Mouse (Mus musculus): ENCODE results near the gene Lrmp. TPM values are rescaled to one million over a fixed set of nuclear protein-coding genes. Genes with fewer than 3 reads are reported as not detected.

Gene Lrmp
- 3.9 and 6.6 TPM in 2 replicates for polyA plus RNA-seq (2015; fragmentation: Nextera tagmentation; extraction: Ambion mirVana)

DNA sequence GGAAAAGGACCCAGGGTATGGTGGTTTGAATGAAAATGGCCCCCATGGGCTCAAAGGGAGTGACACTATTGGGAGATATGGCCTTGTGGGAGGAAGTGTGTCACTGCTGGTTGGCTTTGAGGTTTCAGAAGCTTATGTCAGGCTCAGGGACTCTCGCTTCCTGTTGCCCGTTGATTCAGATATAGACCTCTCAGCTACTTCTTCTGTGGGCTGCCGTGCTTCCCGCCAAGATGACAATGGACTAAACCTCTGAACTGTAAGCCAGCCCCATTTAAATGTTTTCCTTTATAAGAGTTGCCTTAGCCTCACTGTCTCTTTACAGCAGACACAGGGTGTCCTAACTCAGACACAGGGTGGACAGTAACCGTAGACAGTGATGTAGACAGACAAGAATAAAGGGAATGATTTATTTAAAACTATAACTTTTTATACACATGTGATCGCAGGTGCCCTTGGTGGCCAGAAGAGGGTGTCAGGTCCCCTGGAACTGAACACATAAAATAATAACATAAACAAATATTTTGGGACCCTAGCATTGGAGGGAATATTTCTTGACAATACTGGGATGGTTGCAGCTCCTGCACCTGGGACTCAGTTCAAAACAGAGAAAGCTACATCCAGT is at the start of gene Lrmp:
Lrmp (plus strand) TSS at position 178 of the 622 bp plus-strand sequence.
- Histone ChIP-seq H3K4me1 (peaks cover 8% of the 10 kb centered on the region), H3K4me2 (no peak within 1 kb of the TSS), H3K9ac (no peak within 1 kb of the TSS), H3K4me3 (no peak within 1 kb of the TSS), H3K9me3 (no peaks in the 10 kb centered on the region), H3K36me3 (no peaks in the 10 kb centered on the region), H3K27ac (peak within 1 kb of the TSS; percentile 48; the same call in 1 of the 2 replicates), H3K27me3 (no peaks in the 10 kb centered on the region)
- WGBS = 69% methylated on average over 6 of the region's 6 CpGs
- ATAC-seq (ENCODE audit: borderline replicate concordance, extremely low read depth, low FRiP score, low TSS enrichment) = no peak

DNA sequence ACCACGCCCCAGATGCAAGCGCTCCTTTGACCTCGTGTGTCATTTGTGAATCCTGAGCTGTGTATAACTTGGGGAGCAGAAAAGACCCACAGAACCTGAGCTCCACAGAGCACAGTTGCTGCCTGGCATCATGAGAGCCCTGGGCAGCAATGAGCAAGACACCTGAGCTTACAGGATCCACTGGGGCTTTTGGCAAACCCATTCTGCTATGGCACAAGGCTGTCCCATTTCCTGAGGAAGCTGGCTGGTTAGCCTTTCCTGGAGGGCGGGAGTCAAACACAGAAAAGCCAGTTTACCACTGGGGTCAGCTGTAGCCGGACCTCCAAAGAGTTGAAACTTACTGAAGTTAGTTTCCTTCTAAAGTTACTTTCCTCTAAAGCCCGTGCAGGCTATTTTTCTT is 49.0 kb upstream of the Lrmp start:
- Histone ChIP-seq H3K4me2 (no peak overlapping the region), H3K9ac (no peak overlapping the region), H3K27ac (no peak overlapping the region), H3K4me1 (no peaks in the 10 kb centered on the region), H3K9me3 (no peaks in the 10 kb centered on the region), H3K36me3 (no peaks in the 10 kb centered on the region), H3K27me3 (no peaks in the 10 kb centered on the region), H3K4me3 (no peak overlapping the region)
- ATAC-seq (ENCODE audit: borderline replicate concordance, extremely low read depth, low FRiP score, low TSS enrichment) = no peak
- 73% methylated on average over 6 of the region's 6 CpGs for WGBS

- Histone ChIP-seq H3K4me2 (no peak overlapping the region), H3K36me3 (no peaks in the 10 kb centered on the region), H3K4me3 (no peak overlapping the region), H3K9me3 (no peaks in the 10 kb centered on the region), H3K9ac (no peak overlapping the region), H3K27me3 (no peaks in the 10 kb centered on the region), H3K27ac (no peak overlapping the region), H3K4me1 (no peaks in the 10 kb centered on the region)
- ATAC-seq (ENCODE audit: borderline replicate concordance, extremely low read depth, low FRiP score, low TSS enrichment) = no peak
- WGBS = 60% methylated on average over 8 of the region's 8 CpGs
These were observed 47.8 kb upstream of the Lrmp start for GRCm38 (mm10) chr6:145067679-145068078.

DNA sequence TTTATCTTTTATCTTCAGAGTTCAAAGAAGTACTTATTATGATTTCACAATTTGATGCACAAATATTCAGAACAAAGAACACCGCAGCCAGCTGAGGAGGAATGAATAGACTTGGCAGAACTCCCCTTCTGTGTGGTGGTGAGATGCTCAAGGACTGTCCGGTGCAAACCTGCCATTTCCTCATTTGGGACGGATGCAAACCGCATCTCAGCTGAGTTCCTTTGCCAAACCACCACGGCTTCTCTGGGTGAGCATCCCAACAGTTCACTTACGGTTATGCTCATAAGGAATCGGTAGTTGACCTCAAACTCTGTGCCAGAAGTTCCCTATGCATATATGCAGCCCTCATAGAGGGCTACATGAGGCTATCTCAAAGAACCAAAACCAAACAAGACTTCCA is 46.1 kb upstream of the Lrmp start:
- no peaks in the 10 kb centered on the region for H3K36me3 ChIP-seq
- ATAC-seq (ENCODE audit: borderline replicate concordance, extremely low read depth, low FRiP score, low TSS enrichment) = no peak
- no peaks in the 10 kb centered on the region for H3K9me3 ChIP-seq
- no peak overlapping the region for H3K4me2 ChIP-seq
- H3K4me1 ChIP-seq = no peaks in the 10 kb centered on the region
- no peak overlapping the region for H3K4me3 ChIP-seq
- H3K27me3 ChIP-seq = peaks cover 9% of the 10 kb centered on the region
- WGBS = 90% methylated on average over 7 of the region's 7 CpGs
- H3K9ac ChIP-seq = no peak overlapping the region
- H3K27ac ChIP-seq = no peak overlapping the region

DNA sequence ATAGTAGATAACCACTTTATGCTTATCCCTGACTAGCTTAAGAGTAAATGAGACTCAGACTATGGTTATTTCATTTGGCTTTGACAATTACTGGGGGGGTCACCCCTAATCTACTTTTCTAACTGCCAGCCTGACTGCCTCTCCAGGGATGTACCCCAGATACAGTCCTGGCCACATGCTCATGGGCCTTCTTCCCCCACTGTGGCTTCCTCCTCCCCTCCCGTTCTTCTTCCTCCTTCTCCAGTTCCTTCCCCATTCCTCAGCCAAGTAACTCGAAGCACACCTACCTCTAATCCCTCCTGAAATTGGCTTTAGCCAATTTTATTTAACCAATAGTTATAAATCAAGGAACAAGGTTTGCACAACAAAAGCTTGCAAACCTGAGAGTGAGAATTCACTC is 45.5 kb upstream of the Lrmp start:
- Histone ChIP-seq H3K4me3 (no peak overlapping the region), H3K36me3 (no peaks in the 10 kb centered on the region), H3K4me1 (peaks cover under 1% of the 10 kb centered on the region), H3K27me3 (peaks cover 11% of the 10 kb centered on the region), H3K9ac (no peak overlapping the region), H3K4me2 (no peak overlapping the region), H3K27ac (no peak overlapping the region), H3K9me3 (no peaks in the 10 kb centered on the region)
- no peak for ATAC-seq (ENCODE audit: borderline replicate concordance, extremely low read depth, low FRiP score, low TSS enrichment)
- 72% methylated on average over 2 of the region's 2 CpGs for WGBS

GRCm38 (mm10) chr6:145074461-145074860 is 41.0 kb upstream of the Lrmp start:
- Histone ChIP-seq H3K4me1 (peaks cover 14% of the 10 kb centered on the region), H3K9me3 (no peaks in the 10 kb centered on the region), H3K9ac (no peak overlapping the region), H3K27ac (no peak overlapping the region), H3K4me3 (no peak overlapping the region), H3K4me2 (no peak overlapping the region), H3K36me3 (no peaks in the 10 kb centered on the region), H3K27me3 (peaks cover 32% of the 10 kb centered on the region)
- no peak for ATAC-seq (ENCODE audit: borderline replicate concordance, extremely low read depth, low FRiP score, low TSS enrichment)

GRCm38 (mm10) chr6:145075088-145075547 is 40.3 kb upstream of the Lrmp start:
- H3K9ac ChIP-seq = peak overlapping the region; percentile 17; the same call in 1 of the 2 replicates
- H3K27me3 ChIP-seq = peaks cover 32% of the 10 kb centered on the region
- peak overlapping the region; percentile 91 for H3K4me2 ChIP-seq
- no peaks in the 10 kb centered on the region for H3K36me3 ChIP-seq
- no peak overlapping the region for H3K27ac ChIP-seq
- peak overlapping the region; percentile 40 for H3K4me3 ChIP-seq
- no peaks in the 10 kb centered on the region for H3K9me3 ChIP-seq
- peaks cover 14% of the 10 kb centered on the region for H3K4me1 ChIP-seq
- under 1% methylated on average over 20 of the region's 20 CpGs for WGBS
- ATAC-seq (ENCODE audit: borderline replicate concordance, extremely low read depth, low FRiP score, low TSS enrichment) = 0 out of 2 replicates have a peak, but pooled peaks have one; percentile 2

- WGBS = under 1% methylated on average over 39 of the region's 39 CpGs
- Histone ChIP-seq H3K27ac (no peak within 1 kb of the TSS), H3K36me3 (no peaks in the 10 kb centered on the region), H3K4me3 (peak within 1 kb of the TSS; percentile 40), H3K4me1 (peaks cover 14% of the 10 kb centered on the region), H3K9ac (peak within 1 kb of the TSS; percentile 17; the same call in 1 of the 2 replicates), H3K9me3 (no peaks in the 10 kb centered on the region), H3K4me2 (peak within 1 kb of the TSS; percentile 91), H3K27me3 (peaks cover 32% of the 10 kb centered on the region)
- ATAC-seq (ENCODE audit: borderline replicate concordance, extremely low read depth, low FRiP score, low TSS enrichment) = peak; percentile 63; the same call in 1 of the 2 replicates
These were observed 39.8 kb upstream of the Lrmp start, which contains the start of gene Bcat1 for GRCm38 (mm10) chr6:145075548-145076224. TSS of gene Bcat1 (minus strand) at chr6:145076184.

DNA sequence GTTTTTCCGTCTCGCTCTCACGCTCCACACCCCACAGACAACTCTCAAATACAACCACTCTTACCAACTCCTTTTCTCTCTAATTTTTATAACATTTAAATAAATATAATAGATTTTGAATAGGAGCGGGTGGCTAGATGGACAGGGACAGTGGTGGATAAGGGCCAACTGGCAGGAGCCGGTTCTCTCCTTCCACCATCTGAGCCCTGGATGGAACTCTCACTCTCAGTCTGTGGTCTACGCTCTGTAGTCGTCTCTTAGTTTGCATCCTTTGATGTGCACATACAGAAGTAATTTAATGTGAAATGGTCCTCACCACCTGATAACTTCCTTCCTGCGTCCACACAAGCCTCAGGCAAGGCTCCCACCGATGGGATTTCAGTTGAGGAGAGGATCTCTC is 39.2 kb upstream of the Lrmp start:
- WGBS = 17% methylated on average over 9 of the region's 9 CpGs
- Histone ChIP-seq H3K4me2 (peak overlapping the region; percentile 91), H3K27me3 (peaks cover 32% of the 10 kb centered on the region), H3K4me3 (peak overlapping the region; percentile 40), H3K9ac (no peak overlapping the region), H3K36me3 (no peaks in the 10 kb centered on the region), H3K9me3 (no peaks in the 10 kb centered on the region), H3K4me1 (peaks cover 14% of the 10 kb centered on the region), H3K27ac (no peak overlapping the region)
- no peak for ATAC-seq (ENCODE audit: borderline replicate concordance, extremely low read depth, low FRiP score, low TSS enrichment)

GRCm38 (mm10) chr6:145079087-145079759 is 36.2 kb upstream of the Lrmp start:
- peaks cover 24% of the 10 kb centered on the region for H3K27me3 ChIP-seq
- ATAC-seq (ENCODE audit: borderline replicate concordance, extremely low read depth, low FRiP score, low TSS enrichment) = no peak
- H3K9me3 ChIP-seq = no peaks in the 10 kb centered on the region

GRCm38 (mm10) chr6:145081721-145082120 is 33.7 kb upstream of the Lrmp start:
- Histone ChIP-seq H3K36me3 (no peaks in the 10 kb centered on the region), H3K9ac (no peak overlapping the region), H3K9me3 (no peaks in the 10 kb centered on the region), H3K4me3 (no peak overlapping the region), H3K27ac (no peak overlapping the region), H3K4me2 (no peak overlapping the region), H3K27me3 (0 out of 2 replicates have a peak, but pooled peaks cover 3% of the 10 kb centered on the region), H3K4me1 (no peaks in the 10 kb centered on the region)
- ATAC-seq (ENCODE audit: borderline replicate concordance, extremely low read depth, low FRiP score, low TSS enrichment) = no peak
- WGBS = 61% methylated on average over 4 of the region's 4 CpGs

More at GRCm38 (mm10) chr6:145079087-145079759, 36.2 kb upstream of the Lrmp start:
- Histone ChIP-seq H3K4me1 (peaks cover 14% of the 10 kb centered on the region), H3K4me2 (no peak overlapping the region), H3K4me3 (no peak overlapping the region), H3K27ac (no peak overlapping the region), H3K9ac (no peak overlapping the region), H3K36me3 (no peaks in the 10 kb centered on the region)
- 56% methylated on average over 9 of the region's 9 CpGs for WGBS

Measured in lung, embryonic 15.5 days (tissue).